Mouse (Mus musculus) left cerebral cortex, postnatal 36 days (tissue): ENCODE data around the gene Lrrc10b. TPM values are rescaled to one million over a fixed set of nuclear protein-coding genes. Genes with fewer than 3 reads are reported as not detected.

Experiments used
- DNase-seq, 2 experiments: peaks; one replicate each; pipeline ENCODE4 v3.0.0; 2021 to 2022; ENCODE audit warnings: low spot score in 2 of 2, mixed read lengths in 1 of 2
- intact Hi-C: fragments of 180-260 bp; cut with DNase I; formaldehyde crosslinking; loops from one replicate; pipeline ENCODE4 v1.15.1; 2025
- total RNA-seq, 2 experiments: library from RNA; stranded (reverse); gene quantifications; 2 replicates each; pipeline ENCODE4 v1.2.3; 2021

Gene Lrrc10b
- 10 to 100 TPM; 16.3 to 21.2 TPM for total RNA-seq

GRCm38 (mm10) chr19:10456752-10457483 is at the start of gene Lrrc10b:
TSS of gene Lrrc10b (minus strand) at chr19:10457473.
- peak; percentile 69 to 75 for DNase-seq
- intact Hi-C loops: no loop called here

GRCm38 (mm10) chr19:10502571-10502970 is 45.3 kb upstream of the Lrrc10b start:
- DNase-seq: no peak
- intact Hi-C loops: no loop called here

GRCm38 (mm10) chr19:10500581-10500980 is 43.3 kb upstream of the Lrrc10b start:
- intact Hi-C loops: no loop called here
- DNase-seq: no peak

- intact Hi-C loops: no loop called here
- DNase-seq: no peak
Observed at GRCm38 (mm10) chr19:10497512-10498160, 40.4 kb upstream of the Lrrc10b start.

- DNase-seq: no peak
- intact Hi-C loops: no loop called here
Observed at GRCm38 (mm10) chr19:10496976-10497375, 39.7 kb upstream of the Lrrc10b start.

GRCm38 (mm10) chr19:10495670-10496069 is 38.4 kb upstream of the Lrrc10b start:
- no peak for DNase-seq
- intact Hi-C loops: no loop called here

GRCm38 (mm10) chr19:10486264-10486738 is 29.0 kb upstream of the Lrrc10b start:
- intact Hi-C loops: loop anchor here (1.0 to 2.0 kb wide), 2 partner anchors 37 to 154 kb away; no protein-coding TSS in a partner anchor
- DNase-seq: peak; percentile 37 to 55

DNA sequence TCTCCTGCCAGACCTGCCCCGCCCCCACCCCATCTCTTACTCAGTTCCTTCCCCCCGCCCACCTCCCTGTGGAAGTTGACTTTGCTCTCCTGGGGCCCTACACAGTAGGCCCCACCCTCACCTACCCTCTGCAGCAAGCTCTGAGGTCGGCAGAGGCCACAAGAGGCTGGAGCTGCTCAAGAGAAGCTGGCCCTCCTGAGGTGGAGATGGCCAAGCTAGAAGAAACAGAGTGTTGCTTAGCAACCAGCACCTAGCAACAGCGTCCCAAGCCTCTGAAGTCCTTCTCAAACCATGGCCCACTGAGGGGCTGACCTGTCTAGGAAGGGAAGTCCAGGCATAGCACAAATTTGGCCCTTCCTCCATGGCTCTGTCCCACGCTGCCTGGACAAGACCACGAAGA is 25.4 kb upstream of the Lrrc10b start, which contains the start of gene Ppp1r32:
TSS of gene Ppp1r32 (minus strand) at position 226 of the 400 bp plus-strand sequence.
- DNase-seq: no peak
- intact Hi-C loops: loop anchor here (5.0 kb wide), 1 partner anchor 225 kb away; no protein-coding TSS in a partner anchor

- no peak for DNase-seq
- intact Hi-C loops: no loop called here
Observed at GRCm38 (mm10) chr19:10479541-10479940, 22.3 kb upstream of the Lrrc10b start.

- no peak for DNase-seq
- intact Hi-C loops: no loop called here
Observed at GRCm38 (mm10) chr19:10473779-10474178, 16.5 kb upstream of the Lrrc10b start.

- intact Hi-C loops: no loop called here
- peak; percentile 50 to 62 for DNase-seq
Observed at GRCm38 (mm10) chr19:10472958-10473357, 15.7 kb upstream of the Lrrc10b start.

DNA sequence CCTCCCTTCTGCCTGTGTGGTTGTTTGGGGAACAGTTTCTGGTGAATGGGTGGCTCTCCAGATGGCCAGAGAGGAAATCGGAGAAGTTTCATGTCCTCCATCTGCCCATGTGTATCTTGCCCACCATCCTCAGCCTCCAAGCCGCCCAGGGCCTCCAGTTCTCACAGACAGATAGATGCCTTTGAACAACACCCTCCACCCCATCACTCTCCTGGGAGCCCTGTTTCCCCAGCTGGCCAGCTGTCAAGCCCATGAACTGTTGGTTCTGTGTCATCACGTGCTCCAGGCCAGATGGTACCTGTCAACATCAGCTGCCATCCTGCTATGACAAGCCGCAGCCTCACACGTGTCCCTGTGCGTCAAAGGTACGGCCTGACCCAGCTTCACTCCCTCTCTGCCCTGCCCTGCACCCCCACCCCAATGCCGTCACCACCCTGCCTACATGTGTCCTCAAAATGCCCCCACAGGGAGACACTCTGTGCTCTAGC is 11.9 kb upstream of the Lrrc10b start:
- intact Hi-C loops: no loop called here
- DNase-seq: peak; percentile 29 to 42

- DNase-seq: no peak
- intact Hi-C loops: no loop called here
Observed at GRCm38 (mm10) chr19:10464427-10464826, 7.2 kb upstream of the Lrrc10b start.

DNA sequence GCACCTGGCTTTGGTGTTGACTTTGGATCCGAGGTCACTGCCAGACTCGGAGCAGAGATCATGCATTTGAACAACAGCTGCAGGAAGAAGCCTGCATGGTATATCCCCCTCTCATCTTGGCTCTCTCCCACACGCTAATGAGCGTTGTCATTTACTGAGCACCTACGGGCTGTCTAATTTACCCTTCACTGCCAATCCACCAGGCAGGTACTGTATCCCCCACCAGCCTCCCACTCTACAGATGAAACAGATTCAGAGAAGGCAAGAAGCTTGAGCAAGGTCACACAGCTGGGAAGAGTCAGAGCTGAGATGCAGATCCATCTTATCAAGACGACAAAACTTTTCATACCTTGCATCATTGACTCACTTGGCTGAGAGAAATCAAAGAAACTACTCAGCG is 4.3 kb upstream of the Lrrc10b start:
- DNase-seq: no peak
- intact Hi-C loops: no loop called here

DNA sequence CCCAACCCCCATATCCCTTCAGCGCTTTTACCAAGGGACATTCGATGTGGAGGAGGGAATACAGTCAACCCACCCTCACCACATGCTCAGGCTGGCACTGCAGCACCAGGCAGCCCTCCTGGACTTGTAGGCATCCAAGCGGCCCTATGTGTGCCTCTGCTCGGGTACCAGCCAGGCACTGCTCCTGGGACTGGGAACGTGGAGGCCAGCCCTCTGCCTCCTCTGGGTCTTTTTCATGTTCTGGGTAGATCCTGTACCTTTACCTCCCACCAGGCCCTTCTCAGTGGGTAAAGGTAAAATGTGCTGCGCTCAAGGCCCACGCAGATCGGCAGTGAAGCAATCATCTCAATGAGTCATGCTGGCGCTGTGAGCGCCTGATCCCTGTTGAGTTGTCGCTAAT is 2.6 kb upstream of the Lrrc10b start:
- intact Hi-C loops: no loop called here
- no peak for DNase-seq

- peak; percentile 45 to 60 for DNase-seq
- intact Hi-C loops: no loop called here
Observed at GRCm38 (mm10) chr19:10458096-10458495, 823 bp upstream of the Lrrc10b start.

DNA sequence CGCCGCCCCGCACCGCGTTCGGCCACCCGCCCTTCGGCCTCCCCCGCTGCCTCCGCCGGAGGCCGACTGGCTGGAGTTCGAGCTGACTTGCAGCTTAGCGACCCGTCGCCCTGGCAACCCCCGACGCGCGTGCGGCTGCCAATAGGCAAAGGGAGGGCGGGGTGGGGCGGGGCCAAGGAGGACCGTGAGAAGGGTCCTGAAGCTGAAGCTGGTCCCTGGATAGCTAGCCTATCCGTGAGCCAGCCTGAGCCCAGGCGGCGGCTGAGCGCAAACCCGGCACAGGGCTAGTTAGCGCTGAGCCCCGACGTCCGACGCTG is 169 bp upstream of the Lrrc10b start:
- peak in 1 of 2 experiments; percentile 45 for DNase-seq
- intact Hi-C loops: no loop called here

- no peak for DNase-seq
- intact Hi-C loops: no loop called here
Observed at GRCm38 (mm10) chr19:10455437-10455806, 1.9 kb downstream of the Lrrc10b start.

DNA sequence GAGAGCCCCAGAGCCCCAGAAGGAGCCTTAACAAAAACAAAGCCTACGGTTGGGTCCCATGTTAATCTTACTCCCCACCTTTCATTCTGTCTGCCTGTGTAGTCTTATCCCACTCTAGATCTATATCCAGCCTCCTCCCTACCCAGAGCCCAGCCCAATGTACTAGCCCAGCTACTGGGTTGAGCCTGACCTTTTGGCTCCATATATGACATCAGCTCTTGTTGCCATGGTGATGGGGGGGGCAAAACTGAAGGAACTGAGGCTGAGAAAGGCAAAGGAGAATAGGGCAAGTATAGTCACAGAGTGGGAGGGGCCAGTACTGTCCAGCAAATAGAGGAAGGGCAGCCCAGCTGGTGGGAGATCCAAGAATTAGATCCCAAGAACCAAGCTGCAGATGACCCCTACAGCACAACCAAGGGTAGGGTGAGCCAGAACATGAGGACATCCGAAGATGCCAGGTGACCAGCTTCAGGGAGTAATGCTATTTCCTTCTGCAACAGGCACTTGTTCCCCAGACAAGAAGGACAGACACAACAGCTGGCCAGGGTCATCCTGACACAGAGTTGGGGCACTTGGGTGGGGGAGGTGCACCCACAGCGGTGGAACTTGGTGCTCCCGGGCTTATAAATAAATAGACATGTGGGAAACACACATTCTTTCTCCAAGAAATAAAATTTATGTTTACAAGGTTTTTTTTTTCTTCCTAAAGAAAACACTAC is 2.4 kb downstream of the Lrrc10b start:
- intact Hi-C loops: no loop called here

GRCm38 (mm10) chr19:10449708-10450107 is 7.6 kb downstream of the Lrrc10b start:
- DNase-seq: peak; percentile 69 to 76
- intact Hi-C loops: loop anchor here (1.0 kb wide), 1 partner anchor 37 kb away; no protein-coding TSS in a partner anchor

More for the DNA sequence above, 2.4 kb downstream of the Lrrc10b start:
- DNase-seq: no peak
